In the genomic region with DNA sequence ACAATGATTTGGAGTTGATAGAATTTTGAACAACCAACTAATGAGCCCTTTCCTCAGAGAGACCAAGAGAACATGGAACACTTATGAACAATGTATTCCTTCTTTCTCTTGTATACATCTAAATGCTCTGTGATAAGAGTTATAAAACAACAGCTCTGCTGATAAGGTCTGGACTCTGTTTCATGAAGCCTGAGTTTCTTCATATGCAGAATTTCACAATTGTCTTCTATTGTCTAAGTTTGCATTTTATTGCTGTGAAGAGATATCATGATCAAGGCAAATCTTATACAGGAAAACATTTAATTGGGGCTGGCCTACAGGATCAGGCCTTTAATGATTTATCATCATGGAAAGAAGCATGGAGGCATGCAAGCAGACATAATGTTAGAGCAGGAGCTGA, we compare ENCODE assay signal across 38 mouse cellular contexts. TPM values are rescaled to one million over a fixed set of nuclear protein-coding genes. Genes with fewer than 3 reads are reported as not detected.
"Had no signal": no experiment of that assay in that cellular context is flagged by ENCODE, and none has a peak within 500 bp of the region (broad histone marks: within the 10 kb centered on the region; RNA-seq: fewer than 3 reads in every experiment).

No protein-coding gene starts in this region.

- H3K36me3 ChIP-seq: heart, embryonic 13.5 days; heart, embryonic 15.5 days; hindbrain, embryonic 13.5 days; hindbrain, embryonic 15.5 days; limb, embryonic 10.5 days; limb, embryonic 12.5 days; liver, embryonic 13.5 days; liver, embryonic 15.5 days had no signal

- H3K9me3 ChIP-seq: heart, embryonic 13.5 days; heart, embryonic 15.5 days; hindbrain, embryonic 13.5 days; hindbrain, embryonic 15.5 days; limb, embryonic 10.5 days; limb, embryonic 12.5 days; liver, embryonic 13.5 days; liver, embryonic 15.5 days had no signal

- ATAC-seq: hindbrain, postnatal 0 days had no signal

- H3K4me1 ChIP-seq: heart, embryonic 13.5 days; heart, embryonic 15.5 days; hindbrain, embryonic 13.5 days; hindbrain, embryonic 15.5 days; limb, embryonic 10.5 days; limb, embryonic 12.5 days; liver, embryonic 13.5 days; liver, embryonic 15.5 days had no signal

- H3K27me3 ChIP-seq: heart, embryonic 13.5 days; heart, embryonic 15.5 days; hindbrain, embryonic 13.5 days; hindbrain, embryonic 15.5 days; limb, embryonic 12.5 days; liver, embryonic 13.5 days; liver, embryonic 15.5 days had no signal

- H3K4me3 ChIP-seq: heart, adult 2 months; heart, embryonic 13.5 days; heart, embryonic 15.5 days; hindbrain, embryonic 13.5 days; hindbrain, embryonic 15.5 days; layer of hippocampus, adult 2 months; left cerebral cortex, adult 2 months; limb, embryonic 10.5 days; limb, embryonic 12.5 days; liver, embryonic 13.5 days; liver, embryonic 15.5 days had no signal

- H3K27ac ChIP-seq: heart, adult 2 months; heart, embryonic 13.5 days; heart, embryonic 15.5 days; hindbrain, embryonic 13.5 days; hindbrain, embryonic 15.5 days; hindbrain, postnatal 0 days; layer of hippocampus, adult 2 months; left cerebral cortex, adult 2 months; limb, embryonic 10.5 days; limb, embryonic 12.5 days; liver, embryonic 13.5 days; liver, embryonic 15.5 days had no signal

- H3K9ac ChIP-seq: heart, embryonic 13.5 days; heart, embryonic 15.5 days; hindbrain, embryonic 13.5 days; hindbrain, embryonic 15.5 days; limb, embryonic 12.5 days; liver, embryonic 13.5 days; liver, embryonic 15.5 days had no signal

- H3K4me2 ChIP-seq: heart, embryonic 11.5 days; heart, embryonic 13.5 days; heart, embryonic 15.5 days; hindbrain, embryonic 13.5 days; hindbrain, embryonic 15.5 days; limb, embryonic 12.5 days; liver, embryonic 13.5 days; liver, embryonic 15.5 days had no signal

- DNase-seq: gastrocnemius, postnatal 14 days; gastrocnemius, postnatal 36 days; heart, adult 11 months; heart, adult 2 months; heart, postnatal 14 days; heart, postnatal 36 days; kidney, adult 18-20 months; kidney, adult 8-10 months; kidney, postnatal 10 days; kidney, postnatal 25 days; kidney, postnatal 4 days; liver; liver, embryonic 13.5 days had no signal

RNA-seq across cellular contexts. Expression of a gene that starts 24.4 kb away (rescaled TPM):
- total RNA-seq: gastrocnemius, adult 18-20 months; gastrocnemius, adult 8-10 months; gastrocnemius, postnatal 14 days; gastrocnemius, postnatal 36 days; heart, adult 2 months; heart, postnatal 14 days; heart, postnatal 36 days; hematopoietic stem cell, adult 5-6 weeks; hindbrain, postnatal 0 days; layer of hippocampus, adult 2 months; layer of hippocampus, postnatal 10 days; layer of hippocampus, postnatal 25 days; left cerebral cortex, adult 2 months; left cerebral cortex, postnatal 14 days; left cerebral cortex, postnatal 36 days had no signal
- polyA plus RNA-seq: gonadal fat pad, adult 2 months; heart, adult 2 months; heart, embryonic 11.5 days; heart, embryonic 13.5 days; heart, embryonic 15.5 days; heart, postnatal 0 days; hindbrain, embryonic 11.5 days; hindbrain, embryonic 13.5 days; hindbrain, embryonic 15.5 days; intestine, embryonic 14.5 days; kidney, embryonic 14.5 days; kidney, embryonic 16.5 days; limb, embryonic 10.5 days; limb, embryonic 12.5 days; limb, embryonic 14.5 days; liver, embryonic 13.5 days; liver, embryonic 15.5 days had no signal

RNA-seq across cellular contexts. Expression of a gene that starts 28.9 kb away (rescaled TPM):
- total RNA-seq: gastrocnemius, adult 18-20 months; gastrocnemius, adult 8-10 months; gastrocnemius, postnatal 14 days; gastrocnemius, postnatal 36 days; heart, adult 2 months; heart, postnatal 14 days; heart, postnatal 36 days; hematopoietic stem cell, adult 5-6 weeks; hindbrain, postnatal 0 days; layer of hippocampus, adult 2 months; layer of hippocampus, postnatal 10 days; layer of hippocampus, postnatal 25 days; left cerebral cortex, adult 2 months; left cerebral cortex, postnatal 14 days; left cerebral cortex, postnatal 36 days had no signal
- polyA plus RNA-seq: gonadal fat pad, adult 2 months; heart, adult 2 months; heart, embryonic 11.5 days; heart, embryonic 13.5 days; heart, embryonic 15.5 days; heart, postnatal 0 days; hindbrain, embryonic 11.5 days; hindbrain, embryonic 13.5 days; hindbrain, embryonic 15.5 days; hindbrain, postnatal 0 days; intestine, embryonic 14.5 days; kidney, embryonic 14.5 days; kidney, embryonic 16.5 days; limb, embryonic 10.5 days; limb, embryonic 12.5 days; limb, embryonic 14.5 days; liver, embryonic 13.5 days; liver, embryonic 15.5 days had no signal

RNA-seq across cellular contexts. Expression of a gene that starts 33.0 kb away (rescaled TPM):
- total RNA-seq: gastrocnemius, adult 18-20 months; gastrocnemius, adult 8-10 months; gastrocnemius, postnatal 14 days; gastrocnemius, postnatal 36 days; heart, adult 2 months; heart, postnatal 14 days; heart, postnatal 36 days; hematopoietic stem cell, adult 5-6 weeks; hindbrain, postnatal 0 days; layer of hippocampus, adult 2 months; layer of hippocampus, postnatal 10 days; layer of hippocampus, postnatal 25 days; left cerebral cortex, adult 2 months; left cerebral cortex, postnatal 14 days; left cerebral cortex, postnatal 36 days had no signal
- polyA plus RNA-seq: gonadal fat pad, adult 2 months; heart, adult 2 months; heart, embryonic 11.5 days; heart, embryonic 13.5 days; heart, embryonic 15.5 days; heart, postnatal 0 days; hindbrain, embryonic 11.5 days; hindbrain, embryonic 13.5 days; hindbrain, embryonic 15.5 days; hindbrain, postnatal 0 days; intestine, embryonic 14.5 days; kidney, embryonic 14.5 days; kidney, embryonic 16.5 days; limb, embryonic 10.5 days; limb, embryonic 12.5 days; limb, embryonic 14.5 days; liver, embryonic 13.5 days; liver, embryonic 15.5 days had no signal

RNA-seq across cellular contexts. Expression of a gene that starts 33.7 kb away (rescaled TPM):
- total RNA-seq: gastrocnemius, adult 18-20 months; gastrocnemius, adult 8-10 months; gastrocnemius, postnatal 14 days; gastrocnemius, postnatal 36 days; heart, adult 2 months; heart, postnatal 14 days; heart, postnatal 36 days; hematopoietic stem cell, adult 5-6 weeks; hindbrain, postnatal 0 days; layer of hippocampus, adult 2 months; layer of hippocampus, postnatal 10 days; layer of hippocampus, postnatal 25 days; left cerebral cortex, adult 2 months; left cerebral cortex, postnatal 14 days; left cerebral cortex, postnatal 36 days had no signal
- polyA plus RNA-seq: gonadal fat pad, adult 2 months; heart, adult 2 months; heart, embryonic 11.5 days; heart, embryonic 13.5 days; heart, embryonic 15.5 days; heart, postnatal 0 days; hindbrain, embryonic 11.5 days; hindbrain, embryonic 13.5 days; hindbrain, embryonic 15.5 days; hindbrain, postnatal 0 days; intestine, embryonic 14.5 days; limb, embryonic 10.5 days; limb, embryonic 12.5 days; limb, embryonic 14.5 days; liver, embryonic 13.5 days; liver, embryonic 15.5 days had no signal
